Mouse (Mus musculus): ENCODE data around the gene Hectd4.
"Not testable (repeated sequence)": the region's sequence is repeated elsewhere in the genome, so short reads cannot be mapped to it uniquely, and the experiment has no call there.

The Hectd4 gene

GRCm38 (mm10) chr5:121206984-121207383 is 13.0 kb upstream of the Hectd4 start:
- DNase-seq, result no peak

GRCm38 (mm10) chr5:121209755-121210600 is 10.0 kb upstream of the Hectd4 start:
- DNase-seq, result no peak

GRCm38 (mm10) chr5:121210601-121210924 is 9.5 kb upstream of the Hectd4 start:
- DNase-seq, result no peak

GRCm38 (mm10) chr5:121212108-121212507 is 7.9 kb upstream of the Hectd4 start:
- DNase-seq, result no peak

- DNase-seq, result no peak
These were observed 5.3 kb upstream of the Hectd4 start for GRCm38 (mm10) chr5:121214707-121215106.

GRCm38 (mm10) chr5:121215380-121216125 is 4.5 kb upstream of the Hectd4 start:
- peak; percentile 72 for DNase-seq

- DNase-seq, result no peak
These were observed 3.9 kb upstream of the Hectd4 start for GRCm38 (mm10) chr5:121216126-121216446.

GRCm38 (mm10) chr5:121216584-121217312 is 3.3 kb upstream of the Hectd4 start:
- DNase-seq, result not testable (repeated sequence)

- no peak for DNase-seq
These were observed 2.7 kb upstream of the Hectd4 start for GRCm38 (mm10) chr5:121217313-121217634.

- no peak for DNase-seq
These were observed 829 bp upstream of the Hectd4 start for GRCm38 (mm10) chr5:121219190-121219589.

GRCm38 (mm10) chr5:121220732-121221301 is 798 bp downstream of the Hectd4 start:
- DNase-seq, result peak; percentile 21

GRCm38 (mm10) chr5:121221328-121221850 is 1.4 kb downstream of the Hectd4 start:
- DNase-seq, result no peak

- not testable (repeated sequence) for DNase-seq
These were observed 4.0 kb downstream of the Hectd4 start for GRCm38 (mm10) chr5:121224020-121224419.

GRCm38 (mm10) chr5:121224856-121225255 is 4.8 kb downstream of the Hectd4 start:
- no peak for DNase-seq

GRCm38 (mm10) chr5:121225854-121226253 is 5.8 kb downstream of the Hectd4 start:
- DNase-seq, result no peak

- DNase-seq, result no peak
These were observed 6.4 kb downstream of the Hectd4 start for GRCm38 (mm10) chr5:121226406-121226805.

GRCm38 (mm10) chr5:121226845-121227244 is 6.8 kb downstream of the Hectd4 start:
- no peak for DNase-seq

GRCm38 (mm10) chr5:121227330-121227729 is 7.3 kb downstream of the Hectd4 start:
- DNase-seq, result not testable (repeated sequence)

- DNase-seq, result no peak
These were observed 9.2 kb downstream of the Hectd4 start for GRCm38 (mm10) chr5:121229182-121229581.

GRCm38 (mm10) chr5:121230811-121231210 is 10.8 kb downstream of the Hectd4 start:
- DNase-seq, result no peak

- no peak for DNase-seq
These were observed 12.8 kb downstream of the Hectd4 start for GRCm38 (mm10) chr5:121232789-121233188.

- no peak for DNase-seq
These were observed 13.7 kb downstream of the Hectd4 start for GRCm38 (mm10) chr5:121233726-121234125.

GRCm38 (mm10) chr5:121236171-121236570 is 16.2 kb downstream of the Hectd4 start:
- no peak for DNase-seq
